Mouse (Mus musculus): ENCODE measurements around the gene Maea.

The Maea gene

GRCm38 (mm10) chr5:33357494-33357893 is 22.2 kb downstream of the Maea start:
- in situ Hi-C loops (cut with MboI): no loop called here

GRCm38 (mm10) chr5:33358467-33358866 is 23.2 kb downstream of the Maea start:
- in situ Hi-C loops (cut with MboI): no loop called here

- in situ Hi-C loops (cut with MboI): no loop called here
Measured at GRCm38 (mm10) chr5:33363263-33363662, 28.0 kb downstream of the Maea start.

GRCm38 (mm10) chr5:33368651-33369050 is 33.3 kb downstream of the Maea start:
- in situ Hi-C loops (cut with MboI): no loop called here

- in situ Hi-C loops (cut with MboI): loop anchor here (5.0 kb wide), 1 partner anchor 99 kb away; the partner anchor contains the start of gene Ctbp1
Measured at GRCm38 (mm10) chr5:33371137-33371536, 35.8 kb downstream of the Maea start.

- in situ Hi-C loops (cut with MboI): loop anchor here (5.0 kb wide), 1 partner anchor 99 kb away; the partner anchor contains the start of gene Ctbp1
Measured at GRCm38 (mm10) chr5:33371668-33372067, 36.4 kb downstream of the Maea start.

GRCm38 (mm10) chr5:33372331-33373038 is 37.2 kb downstream of the Maea start:
- in situ Hi-C loops (cut with MboI): loop anchor here (5.0 kb wide), 1 partner anchor 100 kb away; the partner anchor contains the start of gene Ctbp1

- in situ Hi-C loops (cut with MboI): no loop called here
Measured at GRCm38 (mm10) chr5:33377176-33377575, 41.9 kb downstream of the Maea start.

- in situ Hi-C loops (cut with MboI): no loop called here
Measured at GRCm38 (mm10) chr5:33377801-33378301, 42.5 kb downstream of the Maea start.

- in situ Hi-C loops (cut with MboI): no loop called here
Measured at GRCm38 (mm10) chr5:33378302-33378854, 43.1 kb downstream of the Maea start, which contains the start of gene Uvssa. Gene Uvssa, plus strand, starts transcription at chr5:33378549.

GRCm38 (mm10) chr5:33387550-33387949 is 52.2 kb downstream of the Maea start:
- in situ Hi-C loops (cut with MboI): no loop called here

GRCm38 (mm10) chr5:33393803-33394202 is 58.5 kb downstream of the Maea start:
- in situ Hi-C loops (cut with MboI): no loop called here

GRCm38 (mm10) chr5:33395693-33396092 is 60.4 kb downstream of the Maea start:
- in situ Hi-C loops (cut with MboI): no loop called here

- in situ Hi-C loops (cut with MboI): no loop called here
Measured at GRCm38 (mm10) chr5:33396828-33397227, 61.5 kb downstream of the Maea start.

- in situ Hi-C loops (cut with MboI): no loop called here
Measured at GRCm38 (mm10) chr5:33400819-33401218, 65.5 kb downstream of the Maea start.

- in situ Hi-C loops (cut with MboI): no loop called here
Measured at GRCm38 (mm10) chr5:33420313-33420712, 85.0 kb downstream of the Maea start.

All from mature B cell (primary cell).